Mouse (Mus musculus) heart, embryonic 15.5 days (tissue): ENCODE results near the gene Auh. TPM values are rescaled to one million over a fixed set of nuclear protein-coding genes. Genes with fewer than 3 reads are reported as not detected.

Source experiments
- ATAC-seq: fragments of 200-750 bp; cut with Nextera tagmentation; replicated peaks from 2 replicates; pipeline ENCODE4 v1.8.0; 2017; ENCODE audit warnings: low read depth, moderate TSS enrichment; ENCODE audit not compliant: insufficient number of reproducible peaks, insufficient read depth, low FRiP score
- H3K27ac ChIP-seq: fragments of 300-500 bp; sonication (generic); 2 replicates; pipeline ENCODE4 v1.5.1; 2015; ENCODE audit warnings: mild to moderate bottlenecking, inconsistent platforms
- H3K27me3 ChIP-seq: fragments of 300-500 bp; sonication (generic); 2 replicates; pipeline ENCODE4 v1.6.1; 2015; ENCODE audit warnings: inconsistent platforms
- H3K36me3 ChIP-seq: fragments of 300-500 bp; sonication (generic); 2 replicates; pipeline ENCODE4 v1.6.1; 2015; ENCODE audit warnings: mild to moderate bottlenecking, inconsistent platforms
- H3K4me1 ChIP-seq: fragments of 300-500 bp; sonication (generic); replicated peaks from 2 replicates; pipeline ENCODE4 v1.6.1; 2015; ENCODE audit warnings: inconsistent platforms
- H3K4me2 ChIP-seq: fragments of 300-500 bp; sonication (generic); 2 replicates; pipeline ENCODE4 v1.6.1; 2015; ENCODE audit warnings: inconsistent platforms, mild to moderate bottlenecking, moderate library complexity
- H3K4me3 ChIP-seq: fragments of 300-500 bp; sonication (generic); 2 replicates; pipeline ENCODE4 v1.5.1; 2015; ENCODE audit warnings: mild to moderate bottlenecking, inconsistent platforms
- H3K9ac ChIP-seq: fragments of 300-500 bp; sonication (generic); 2 replicates; pipeline ENCODE4 v1.6.1; 2015; ENCODE audit warnings: mild to moderate bottlenecking, inconsistent platforms
- H3K9me3 ChIP-seq: fragments of 300-500 bp; sonication (generic); replicated peaks from 2 replicates; pipeline ENCODE4 v1.6.1; 2016; ENCODE audit warnings: inconsistent platforms
- whole genome bisulfite sequencing: fragments of 180-500 bp; shearing (Covaris S2); methylation state at CpG from one replicate; pipeline ENCODE4 v1.1.7; 2015; ENCODE audit warnings: mixed read lengths; 5-methylcytosine and 5-hydroxymethylcytosine counted together
- polyA plus RNA-seq: library from polyadenylated mRNA; unstranded; fragments of >200 nt; fragmentation: Nextera tagmentation; extraction: Ambion mirVana; gene quantifications from 2 replicates; pipeline ENCODE4 v1.2.1, GENCODE M21; 2015

Gene Auh
- polyA plus RNA-seq, 1 experiment from 2014 or later: 53.8 TPM

DNA sequence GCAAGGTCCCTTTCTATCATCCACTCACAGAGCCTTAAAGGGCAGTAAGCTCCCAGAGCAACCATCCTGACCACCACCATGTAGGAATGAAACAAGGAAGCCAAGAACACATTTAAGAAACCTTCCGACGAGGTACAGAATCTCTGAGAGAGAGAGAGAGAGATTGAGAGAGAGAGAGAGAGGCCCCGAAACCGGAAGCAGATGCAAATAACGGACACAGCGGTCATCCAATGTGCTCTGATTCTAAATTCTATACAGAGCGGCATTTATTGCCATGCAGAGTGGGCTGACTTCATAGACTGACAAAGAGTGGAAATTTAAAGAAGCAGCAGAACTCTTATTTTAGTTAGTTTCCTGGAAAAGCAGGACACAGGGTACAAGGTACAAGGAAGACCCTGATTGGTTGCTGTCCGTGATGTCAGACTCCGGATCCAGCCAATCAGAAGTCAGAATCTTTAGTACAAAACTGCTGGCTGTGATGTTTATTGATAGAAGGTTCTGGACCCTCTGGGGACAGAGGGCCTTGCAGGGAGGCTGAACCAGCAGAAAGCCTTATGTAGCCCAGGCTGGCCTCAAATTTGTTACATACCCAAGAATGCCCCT is 137.1 kb downstream of the Auh start:
- Histone ChIP-seq H3K4me1 (no peaks in the 10 kb centered on the region), H3K27ac (no peak overlapping the region), H3K9ac (no peak overlapping the region), H3K27me3 (no peaks in the 10 kb centered on the region), H3K4me3 (no peak overlapping the region), H3K36me3 (no peaks in the 10 kb centered on the region), H3K4me2 (no peak overlapping the region), H3K9me3 (no peaks in the 10 kb centered on the region)
- WGBS: 91% methylated on average over 9 of the region's 9 CpGs
- ATAC-seq: no peak

DNA sequence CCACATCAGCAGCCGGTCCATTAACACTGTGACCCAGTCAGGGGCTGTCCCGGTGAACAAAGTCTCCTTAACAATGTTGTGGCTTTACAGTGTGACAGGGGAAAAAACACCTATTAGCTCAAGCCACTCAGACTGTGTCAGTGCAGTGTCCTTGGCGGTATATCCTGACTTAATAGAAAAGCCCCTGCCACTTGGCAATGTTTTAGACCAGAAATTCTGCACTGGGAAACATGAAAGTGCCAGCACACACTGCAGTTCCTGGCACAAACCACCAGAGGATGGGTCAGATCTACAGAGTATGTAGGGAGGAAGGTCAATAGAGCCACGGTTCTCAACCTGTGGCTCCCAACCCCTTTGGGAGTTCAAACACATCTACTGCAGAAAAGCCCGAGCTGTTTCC is 138.6 kb downstream of the Auh start:
- Histone ChIP-seq H3K9me3 (no peaks in the 10 kb centered on the region), H3K27ac (no peak overlapping the region), H3K4me1 (no peaks in the 10 kb centered on the region), H3K4me3 (no peak overlapping the region), H3K4me2 (no peak overlapping the region), H3K36me3 (no peaks in the 10 kb centered on the region), H3K9ac (no peak overlapping the region), H3K27me3 (no peaks in the 10 kb centered on the region)
- 73% methylated on average over 5 of the region's 5 CpGs for WGBS
- ATAC-seq: no peak

Other genes starting within 250 kb of the Auh start
- gene Nfil3, start 51.4 kb upstream of the Auh start, polyA plus RNA-seq: 37.1 and 40.5 TPM in 2 replicates